Mouse (Mus musculus): ENCODE measurements around the gene Olfr1238.

The Olfr1238 gene

DNA sequence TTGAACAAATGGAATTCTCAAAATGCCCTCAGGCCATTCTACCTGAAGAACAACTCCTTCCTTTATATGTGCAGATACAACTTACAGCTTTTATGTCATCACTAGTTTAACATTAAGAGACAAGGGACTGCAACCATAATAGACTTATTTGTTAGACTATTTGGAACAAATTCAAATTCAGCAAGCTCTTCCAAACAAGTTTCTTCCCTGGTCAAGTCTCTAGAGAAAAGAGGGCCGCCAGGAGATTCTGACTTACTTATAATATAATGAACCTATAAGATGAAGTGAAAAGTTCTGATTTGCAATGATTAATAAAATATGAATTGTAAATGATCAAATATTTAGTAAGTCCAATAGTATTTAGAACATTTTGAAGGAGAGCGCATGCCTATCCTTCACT, at the start of gene Olfr1238:
TSS of gene Olfr1238 (minus strand) at position 101 of the 400 bp plus-strand sequence.
- DNase-seq = no peak

DNA sequence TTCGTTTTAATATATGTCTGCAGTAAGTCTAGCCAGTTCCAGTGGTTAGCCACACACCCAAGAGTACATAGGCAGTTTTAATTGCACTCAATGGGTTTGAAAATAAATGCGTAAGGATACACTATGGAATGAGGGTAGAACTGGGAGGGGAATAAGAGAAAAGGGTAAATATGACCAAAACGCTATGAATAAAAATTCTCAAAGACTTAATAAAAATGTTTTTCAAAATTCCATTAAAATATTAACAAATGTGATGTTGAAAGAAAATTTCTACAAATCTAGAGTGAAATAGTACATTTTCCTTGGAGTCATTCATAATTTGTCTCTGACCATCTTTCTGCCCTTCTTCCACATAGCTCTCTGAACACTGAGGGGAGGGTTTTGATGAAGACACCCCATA, 33.4 kb upstream of the Olfr1238 start, which contains the start of gene Olfr1240:
TSS of gene Olfr1240 (minus strand) at position 101 of the 400 bp plus-strand sequence.
- DNase-seq = no peak

DNA sequence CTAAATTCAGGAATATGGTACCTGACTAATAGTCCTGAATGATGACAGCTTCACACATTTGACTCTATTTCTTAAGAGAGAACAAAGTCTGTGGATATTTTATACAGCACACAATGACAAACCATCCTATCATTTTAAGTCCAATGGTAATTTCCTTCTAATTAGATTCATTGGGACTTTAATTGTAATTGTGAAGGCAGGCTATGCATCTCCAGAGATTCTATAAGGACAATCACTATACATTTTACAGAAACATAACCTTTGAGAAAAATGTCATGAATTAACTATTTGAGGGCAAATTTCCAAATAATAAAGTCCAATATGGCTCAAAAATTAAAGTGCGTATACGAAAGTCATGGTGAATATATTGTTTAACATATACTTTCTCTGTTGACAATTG, 10.8 kb upstream of the Olfr1238 start, which contains the start of gene Olfr1239:
TSS of gene Olfr1239 (minus strand) at position 101 of the 400 bp plus-strand sequence.
- DNase-seq = no peak

DNA sequence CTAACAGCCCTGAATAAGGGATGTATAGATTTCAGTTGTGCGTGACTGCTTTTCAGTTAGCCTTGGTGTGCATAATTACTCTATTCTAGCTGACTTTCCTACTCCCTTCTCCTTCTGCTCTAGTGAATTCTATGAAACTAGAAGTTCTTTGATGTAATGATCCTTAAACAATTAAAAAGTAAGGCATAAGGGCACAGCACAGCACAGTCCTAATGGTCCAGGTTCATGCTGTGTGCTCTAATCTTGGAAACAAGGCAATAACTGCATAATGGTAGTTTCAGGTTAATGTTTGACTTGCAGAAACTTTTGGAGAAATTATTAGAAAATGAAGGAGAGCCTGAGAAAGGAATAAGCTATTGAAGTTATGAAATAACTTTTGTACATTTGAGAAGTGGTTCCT, 5.1 kb upstream of the Olfr1238 start:
- DNase-seq = no peak

DNA sequence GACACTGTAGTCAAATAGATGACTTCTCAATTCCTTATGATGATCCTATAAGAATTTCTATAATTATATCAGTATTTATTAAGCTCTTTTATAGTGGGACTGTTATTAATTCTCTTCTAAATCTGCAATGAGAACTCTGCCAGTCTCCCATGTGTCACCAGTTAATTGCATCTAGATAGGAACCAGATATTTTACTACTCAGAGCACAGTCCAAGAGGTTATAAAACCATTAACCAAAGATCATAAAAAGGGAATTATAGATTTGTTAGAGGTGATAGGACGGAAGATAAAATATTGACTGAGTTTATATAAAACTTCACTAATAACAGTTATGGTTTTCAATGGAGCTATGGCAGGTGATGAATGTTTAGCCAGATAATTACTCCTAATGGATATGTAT, 8.6 kb downstream of the Olfr1238 start:
- no peak for DNase-seq

DNA sequence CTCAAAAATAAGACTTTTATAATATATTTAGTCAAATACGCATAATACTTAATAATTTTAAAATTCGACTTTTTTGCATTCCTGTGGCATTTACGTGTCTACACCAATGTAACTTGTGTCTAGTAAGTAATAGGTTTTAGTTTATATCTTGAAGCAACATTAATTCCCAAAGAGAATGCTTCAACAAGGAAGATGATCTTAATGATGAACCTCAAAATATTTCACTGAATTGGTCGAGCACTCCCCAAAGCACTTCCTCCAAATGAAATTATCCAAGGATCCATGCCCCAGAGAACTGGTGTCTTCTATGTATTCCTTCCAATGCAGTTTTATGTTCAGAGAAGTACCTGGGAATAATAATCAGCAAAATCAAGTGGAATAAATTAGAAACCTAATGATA, 44.7 kb downstream of the Olfr1238 start, which contains the start of gene Olfr1234:
TSS of gene Olfr1234 (minus strand) at position 101 of the 400 bp plus-strand sequence.
- no peak for DNase-seq

Data from kidney, adult 8-10 months (tissue).